Mouse (Mus musculus) heart, postnatal 0 days (tissue): ENCODE measurements around the gene Mctp1. TPM values are rescaled to one million over a fixed set of nuclear protein-coding genes. Genes with fewer than 3 reads are reported as not detected.

ENCODE experiments used
- ATAC-seq: fragments of 200-750 bp; cut with Nextera tagmentation; 2 replicates; pipeline ENCODE4 v1.8.0; 2017; ENCODE audit warnings: low read depth, moderate number of reproducible peaks, moderate library complexity; ENCODE audit not compliant: insufficient read depth
- DNase-seq: peaks from one replicate; pipeline ENCODE4 v3.0.0-alpha.2; 2016; ENCODE audit warnings: low spot score
- H3K27ac ChIP-seq: fragments of 300-500 bp; sonication (generic); 2 replicates; pipeline ENCODE4 v1.5.1; 2014; ENCODE audit warnings: low read depth, mild to moderate bottlenecking
- H3K27me3 ChIP-seq: fragments of 300-500 bp; sonication (generic); 2 replicates; pipeline ENCODE4 v1.6.1; 2014; ENCODE audit warnings: low read length, mixed read lengths; ENCODE audit not compliant: control insufficient read depth, insufficient read depth
- H3K36me3 ChIP-seq: fragments of 300-500 bp; sonication (generic); replicated peaks from 2 replicates; pipeline ENCODE4 v1.6.1; 2014; ENCODE audit warnings: low read length, mixed read lengths; ENCODE audit not compliant: control insufficient read depth, insufficient read depth
- H3K4me1 ChIP-seq: fragments of 300-500 bp; sonication (generic); 2 replicates; pipeline ENCODE4 v1.6.1; 2014; ENCODE audit warnings: antibody characterized with exemption; ENCODE audit not compliant: control insufficient read depth, insufficient read depth
- H3K4me2 ChIP-seq: fragments of 300-500 bp; sonication (generic); 2 replicates; pipeline ENCODE4 v1.6.1; 2014; ENCODE audit warnings: low read depth, mild to moderate bottlenecking, low read length, moderate library complexity
- H3K4me3 ChIP-seq: fragments of 300-500 bp; sonication (generic); 2 replicates; pipeline ENCODE4 v1.5.1; 2014; ENCODE audit warnings: low read depth, low read length
- H3K9ac ChIP-seq: fragments of 300-500 bp; sonication (generic); replicated peaks from 2 replicates; pipeline ENCODE4 v1.6.1; 2014; ENCODE audit warnings: low read depth, low read length, mixed read lengths
- H3K9me3 ChIP-seq: fragments of 300-500 bp; sonication (generic); replicated peaks from 2 replicates; pipeline ENCODE4 v1.6.1; 2016; ENCODE audit warnings: low read length; ENCODE audit not compliant: control insufficient read depth
- CTCF ChIP-seq: IDR thresholded peaks from 2 replicates; pipeline ENCODE4 v1.5.1; 2016; ENCODE audit warnings: antibody characterized with exemption, control low read depth, low read depth
- EP300 ChIP-seq: IDR thresholded peaks from 2 replicates; pipeline ENCODE4 v1.6.1; 2016; ENCODE audit warnings: antibody characterized with exemption, low read depth
- WGBS: fragments of 180-500 bp; shearing (Covaris S2); extraction: QIAGEN DNeasy Blood & Tissue Kit; methylation state at CpG from one replicate; pipeline ENCODE4 v1.1.7; 2014; 5-methylcytosine and 5-hydroxymethylcytosine counted together
- polyA plus RNA-seq: library from polyadenylated mRNA; unstranded; fragments of >200 nt; fragmentation: Nextera tagmentation; extraction: Ambion mirVana; gene quantifications from 2 replicates; pipeline ENCODE4 v1.2.1, GENCODE M21; 2015
- total RNA-seq: library from RNA; depleted of rRNA; stranded (reverse); fragments of >200 nt; gene quantifications from 2 replicates; pipeline ENCODE4 v1.2.3, GENCODE M21; 2014; ENCODE audit warnings: low replicate concordance

Gene Mctp1
- total and polyA plus RNA-seq, 2 experiments from 2014 or later: 0.34 TPM; not detected in 1

- no peak for TF ChIP-seq CTCF
- TF ChIP-seq EP300: no peak
- Histone ChIP-seq H3K27ac (no peak overlapping the region), H3K4me1 (no peaks in the 10 kb centered on the region), H3K9ac (no peak overlapping the region), H3K36me3 (no peaks in the 10 kb centered on the region), H3K4me3 (no peak overlapping the region), H3K27me3 (no peaks in the 10 kb centered on the region), H3K9me3 (no peaks in the 10 kb centered on the region), H3K4me2 (no peak overlapping the region)
- ATAC-seq (no peak), DNase-seq (no peak)
- 43% methylated on average over 7 of the region's 7 CpGs for WGBS
Observed at GRCm38 (mm10) chr13:76850412-76851054, 466.2 kb downstream of the Mctp1 start.

GRCm38 (mm10) chr13:76854306-76854705 is 470.0 kb downstream of the Mctp1 start:
- DNase-seq: no peak
- no peaks in the 10 kb centered on the region for H3K36me3 ChIP-seq
- H3K4me1 ChIP-seq: no peaks in the 10 kb centered on the region
- H3K9me3 ChIP-seq: no peaks in the 10 kb centered on the region
- H3K4me2 ChIP-seq: no peak overlapping the region
- TF ChIP-seq EP300 (no peak), CTCF (no peak)
- no peak overlapping the region for H3K27ac ChIP-seq
- WGBS: 63% methylated on average over 1 of the region's 1 CpGs
- H3K9ac ChIP-seq: no peak overlapping the region
- H3K27me3 ChIP-seq: no peaks in the 10 kb centered on the region
- no peak for ATAC-seq
- H3K4me3 ChIP-seq: no peak overlapping the region

GRCm38 (mm10) chr13:76855021-76855420 is 470.7 kb downstream of the Mctp1 start:
- Histone ChIP-seq H3K4me3 (no peak overlapping the region), H3K9ac (no peak overlapping the region), H3K27me3 (no peaks in the 10 kb centered on the region), H3K4me2 (no peak overlapping the region), H3K4me1 (no peaks in the 10 kb centered on the region), H3K9me3 (no peaks in the 10 kb centered on the region), H3K27ac (no peak overlapping the region), H3K36me3 (no peaks in the 10 kb centered on the region)
- no peak for ATAC-seq
- 92% methylated on average over 3 of the region's 3 CpGs for WGBS
- no peak for TF ChIP-seq EP300
- TF ChIP-seq CTCF: no peak
- no peak for DNase-seq

GRCm38 (mm10) chr13:76857024-76857423 is 472.7 kb downstream of the Mctp1 start:
- TF ChIP-seq CTCF (no peak), EP300 (no peak)
- no peaks in the 10 kb centered on the region for H3K36me3 ChIP-seq
- H3K27ac ChIP-seq: no peak overlapping the region
- H3K9me3 ChIP-seq: no peaks in the 10 kb centered on the region
- no peak overlapping the region for H3K4me2 ChIP-seq
- H3K9ac ChIP-seq: no peak overlapping the region
- H3K4me1 ChIP-seq: no peaks in the 10 kb centered on the region
- 42% methylated on average over 5 of the region's 5 CpGs for WGBS
- DNase-seq: no peak
- no peak overlapping the region for H3K4me3 ChIP-seq
- H3K27me3 ChIP-seq: no peaks in the 10 kb centered on the region
- no peak for ATAC-seq

- Histone ChIP-seq H3K4me1 (no peaks in the 10 kb centered on the region), H3K9ac (no peak overlapping the region), H3K27me3 (no peaks in the 10 kb centered on the region), H3K4me2 (no peak overlapping the region), H3K4me3 (no peak overlapping the region), H3K27ac (no peak overlapping the region), H3K36me3 (no peaks in the 10 kb centered on the region), H3K9me3 (no peaks in the 10 kb centered on the region)
- ATAC-seq (no peak), DNase-seq (no peak)
- TF ChIP-seq EP300 (no peak), CTCF (no peak)
- 29% methylated on average over 2 of the region's 2 CpGs for WGBS
Observed at GRCm38 (mm10) chr13:76858078-76858482, 473.7 kb downstream of the Mctp1 start.

GRCm38 (mm10) chr13:76870291-76870690 is 486.0 kb downstream of the Mctp1 start:
- no peak for TF ChIP-seq CTCF
- TF ChIP-seq EP300: no peak
- Histone ChIP-seq H3K36me3 (no peaks in the 10 kb centered on the region), H3K4me2 (no peak overlapping the region), H3K9me3 (no peaks in the 10 kb centered on the region), H3K27ac (no peak overlapping the region), H3K4me3 (no peak overlapping the region), H3K27me3 (no peaks in the 10 kb centered on the region), H3K9ac (no peak overlapping the region), H3K4me1 (no peaks in the 10 kb centered on the region)
- ATAC-seq (no peak), DNase-seq (no peak)
- 67% methylated on average over 3 of the region's 3 CpGs for WGBS
